Mouse (Mus musculus) megakaryocyte-erythroid progenitor cell, adult 5 weeks (primary cell): ENCODE measurements around the gene Zpr1. TPM values are rescaled to one million over a fixed set of nuclear protein-coding genes. Genes with fewer than 3 reads are reported as not detected.

Source experiments
- polyA plus RNA-seq: library from polyadenylated mRNA; stranded (reverse); fragments of >175 nt; gene quantifications from 2 replicates; pipeline ENCODE4 v1.2.3, GENCODE M21; 2012

Zpr1 gene
- polyA plus RNA-seq = 42.5 and 43.3 TPM in 2 replicates

GRCm38 (mm10) chr9:46272677-46273454 lies at the start of gene Zpr1:
Zpr1 (plus strand) TSS chr9:46273064.

DNA sequence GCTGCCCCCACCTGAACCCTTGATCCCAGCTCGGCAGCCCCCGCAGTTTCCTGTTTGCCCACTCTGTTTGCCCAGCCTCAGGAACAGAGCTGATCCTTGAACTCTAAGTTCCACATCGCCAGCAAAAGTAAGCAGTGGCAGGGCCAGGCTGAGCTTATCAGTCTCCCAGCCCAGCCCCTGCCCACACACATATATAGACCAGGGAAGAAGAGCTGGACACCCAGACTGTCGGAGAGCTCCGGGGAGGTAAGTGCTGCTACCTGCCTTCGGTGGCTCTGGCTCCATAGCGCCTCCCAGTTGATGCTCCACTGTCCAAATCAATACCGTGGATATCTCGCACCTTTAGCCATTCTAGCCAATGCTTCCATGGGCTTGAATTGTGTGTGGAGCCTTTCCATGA lies 44.4 kb upstream of the Zpr1 start, which contains the start of gene Apoa1:
Gene Apoa1, plus strand, starts transcription at position 90 of the 400 bp plus-strand sequence.

DNA sequence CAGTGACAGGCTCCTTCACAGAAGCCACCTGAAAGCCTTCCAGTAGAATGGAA lies 37.4 kb upstream of the Zpr1 start, which contains the start of gene Apoc3:
Gene Apoc3, minus strand, starts transcription at position 41 of the 53 bp plus-strand sequence.

DNA sequence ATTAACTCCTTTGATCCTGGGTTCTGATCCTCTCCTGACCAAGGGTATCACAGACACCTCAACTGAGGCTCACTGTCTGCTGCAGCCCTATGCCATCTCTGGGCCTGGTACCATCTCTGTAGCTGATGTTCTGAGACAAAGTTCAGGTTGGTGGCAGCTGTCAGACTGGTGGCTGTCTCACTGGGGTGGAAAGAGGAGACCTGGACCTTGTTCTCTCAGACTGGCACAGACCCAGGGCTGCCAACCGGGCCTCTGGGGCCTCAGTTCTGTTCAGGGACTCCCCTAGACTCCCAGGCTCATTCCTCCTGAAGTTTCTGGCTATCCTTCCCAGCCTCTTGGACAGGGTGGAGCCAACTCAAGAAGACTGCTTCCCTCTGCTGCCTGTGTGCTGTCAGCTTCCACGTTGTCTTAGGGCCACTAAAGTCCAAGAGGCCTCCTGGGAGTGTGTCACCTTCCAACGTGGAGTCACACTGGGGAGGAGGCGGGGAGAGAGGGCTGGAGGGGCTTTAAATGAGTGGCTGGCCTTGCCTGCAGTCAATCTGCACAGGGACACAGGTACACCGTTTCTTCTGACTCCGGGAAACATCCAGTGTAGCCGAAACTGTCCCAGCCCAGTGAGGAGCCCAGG lies 32.2 kb upstream of the Zpr1 start, which contains the start of gene Apoa4:
Gene Apoa4, plus strand, starts transcription at position 171 of the 628 bp plus-strand sequence.

DNA sequence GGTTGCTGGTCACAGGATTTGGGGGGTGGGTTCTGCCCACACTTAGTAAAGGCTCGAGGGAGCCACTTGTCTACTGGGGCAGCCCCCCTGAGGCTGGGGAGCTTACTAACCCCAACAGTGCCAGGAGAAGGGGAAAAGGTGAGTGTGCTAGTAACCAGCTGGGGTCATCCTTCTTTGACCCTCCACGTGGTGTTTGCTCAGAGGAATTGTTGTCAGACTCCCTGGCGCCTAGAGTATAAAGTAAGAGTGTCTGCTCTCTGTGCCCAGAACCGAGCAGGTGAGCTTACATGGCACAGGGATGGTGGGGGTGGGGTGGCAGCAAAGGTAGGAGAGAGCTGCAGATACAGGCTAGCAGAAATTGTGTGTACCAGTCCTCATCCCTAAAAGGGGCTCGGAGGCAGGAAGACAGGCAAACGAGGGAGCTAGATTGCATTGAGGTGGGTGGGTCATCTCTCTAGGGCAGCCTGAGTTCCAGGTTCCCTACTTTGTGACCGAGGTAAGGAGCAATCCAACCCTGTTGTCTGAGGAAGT lies 4.5 kb upstream of the Zpr1 start, which contains the start of gene Apoa5:
Gene Apoa5, plus strand, starts transcription at position 291 of the 531 bp plus-strand sequence.

DNA sequence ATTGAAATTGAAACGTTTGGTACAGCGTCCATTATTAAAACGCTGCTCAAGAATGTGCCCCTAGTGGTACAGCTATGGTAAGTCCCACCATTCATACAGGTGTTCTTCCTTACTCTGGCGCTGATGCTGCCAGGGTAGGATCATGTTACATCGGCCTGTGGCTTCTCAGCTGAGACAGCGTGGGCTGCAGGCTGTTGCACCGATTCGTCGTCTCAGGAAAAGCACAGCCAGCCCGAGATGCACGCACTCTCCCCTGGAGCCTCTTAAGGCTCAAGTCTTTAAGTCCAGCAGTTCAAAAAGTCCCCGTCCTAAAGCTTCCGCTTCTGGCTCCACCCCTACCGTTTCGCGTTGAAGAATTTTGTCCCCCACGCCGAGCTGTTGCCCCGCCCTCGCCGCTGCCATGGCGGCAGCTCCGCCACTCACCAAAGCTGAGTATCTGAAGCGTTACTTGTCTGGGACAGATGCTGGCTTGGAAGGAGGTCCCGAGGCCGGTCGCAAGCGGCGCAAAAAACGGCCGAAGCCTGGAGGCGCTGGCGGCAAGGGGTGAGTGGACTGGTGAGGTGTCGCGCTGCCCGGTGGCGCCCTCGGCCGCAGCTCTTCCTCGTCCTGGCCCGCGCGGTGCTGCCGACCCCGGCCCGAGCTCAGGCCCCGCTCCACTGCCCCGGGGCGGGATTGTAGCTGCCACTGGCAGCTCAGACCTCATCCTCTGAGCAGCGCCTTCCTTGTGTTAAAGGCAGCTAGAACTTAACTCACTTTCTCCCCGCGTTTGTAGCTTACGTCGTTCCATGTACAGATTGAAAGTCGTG lies 10.0 kb downstream of the Zpr1 start, which contains the start of gene Bud13:
Gene Bud13, plus strand, starts transcription at position 378 of the 806 bp plus-strand sequence.

GRCm38 (mm10) chr9:46319886-46320285 lies 47.0 kb downstream of the Zpr1 start, which contains the start of gene 4931429L15Rik:
4931429L15Rik (minus strand) TSS chr9:46319986.

Other genes with a start within 250 kb of the Zpr1 start
- gene Apoa1, start 44.5 kb upstream of the Zpr1 start, polyA plus RNA-seq = 0.12 and 0.29 TPM in 2 replicates
- not detected in 2 replicates for gene Apoc3, start 37.4 kb upstream of the Zpr1 start, polyA plus RNA-seq
- not detected in 2 replicates for gene Apoa4, start 32.4 kb upstream of the Zpr1 start, polyA plus RNA-seq
- gene Apoa5, start 4.4 kb upstream of the Zpr1 start, polyA plus RNA-seq = not detected in 2 replicates
- 14.2 and 16.5 TPM in 2 replicates for gene Bud13, start 9.9 kb downstream of the Zpr1 start, polyA plus RNA-seq
- gene 4931429L15Rik, start 46.9 kb downstream of the Zpr1 start, polyA plus RNA-seq = not detected in 2 replicates